Mouse (Mus musculus): ENCODE measurements around the gene Spata20.

DNA sequence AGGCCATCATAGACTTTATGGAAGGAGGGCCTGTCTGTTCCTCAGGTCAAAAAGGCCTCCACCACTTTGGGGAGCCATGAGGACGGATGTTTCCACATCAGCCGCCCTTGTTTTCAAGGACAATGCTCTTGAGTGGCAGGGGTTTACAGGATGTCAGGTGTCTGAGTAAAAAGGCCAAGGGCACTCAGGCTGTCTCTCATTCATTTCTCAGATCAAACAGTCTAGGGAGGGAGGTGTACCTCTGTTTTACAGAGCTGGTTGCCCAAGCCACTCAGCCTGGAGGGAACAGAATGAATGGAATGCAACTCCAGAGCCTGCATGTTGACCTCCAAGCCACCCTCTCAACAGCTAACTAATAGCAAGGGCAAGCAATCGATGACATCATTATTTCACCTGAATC is 9.4 kb upstream of the Spata20 start:
- no peak for TF ChIP-seq GATA1 (IDR thresholded peaks at IDR 0.05; ENCODE audit: low read length)
- TF ChIP-seq TAL1 (IDR thresholded peaks at IDR 0.05; ENCODE audit: low read length): no peak
